Mouse (Mus musculus): ENCODE measurements around the gene Ppp2r2d.

The Ppp2r2d gene

GRCm38 (mm10) chr7:138923756-138924425, 78.0 kb downstream of the Ppp2r2d start:
- DNase-seq (ENCODE audit: low read depth, low spot score) = no peak

DNA sequence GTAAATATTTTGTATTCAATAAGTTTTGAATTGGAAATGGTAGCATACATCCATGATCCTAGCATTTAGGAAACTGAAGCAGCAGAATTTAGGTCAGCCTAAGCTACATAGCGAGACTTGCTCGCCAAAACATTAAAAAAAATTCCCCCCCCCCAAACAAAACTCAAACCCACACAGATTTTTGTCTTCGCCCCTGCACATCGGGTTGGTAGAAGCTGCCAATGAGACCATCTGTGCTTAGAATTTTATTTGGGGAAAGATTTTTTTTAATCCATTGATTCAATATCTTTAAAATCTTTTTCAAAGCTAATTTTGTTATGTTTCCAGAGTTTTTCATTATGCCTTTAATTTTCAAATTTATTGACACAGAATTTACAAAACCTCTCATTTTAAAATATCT, 82.6 kb downstream of the Ppp2r2d start:
- DNase-seq (ENCODE audit: low read depth, low spot score) = no peak

Measured in retina, postnatal 7 days (tissue).